In genomic region chr10:60744543-60745290, GRCm38 (mm10) we compare ENCODE assay signal across 1 mouse cellular context.
TF ChIP-seq lines count a peak whose summit lies in the region.

No protein-coding gene starts in this region.

TF ChIP-seq in CH12.LX, 34 proteins besides CTCF, POLR2A, EP300 and RAD21 (continued from another document):
- TF ChIP-seq BHLHE40 (IDR thresholded peaks at IDR 0.05; ENCODE audit: low read depth, low read length) (peak; percentile 76), USF2 (conservative IDR thresholded peaks at IDR 0.05; ENCODE audit: low read depth, low read length) (no peak)
